Mouse (Mus musculus) ES-E14 (cell line): Measurements from ENCODE around the gene Cd300lf. TPM values are rescaled to one million over a fixed set of nuclear protein-coding genes. Genes with fewer than 3 reads are reported as not detected.

Source experiments
- DNase-seq: peaks from one replicate; pipeline ENCODE4 v3.0.0-alpha.2; 2013; ENCODE audit warnings: low read depth, low spot score
- H3K27ac ChIP-seq: 2 replicates; pipeline ENCODE4 v1.5.1; 2012; ENCODE audit warnings: low read depth, mild to moderate bottlenecking, low read length, moderate library complexity, mixed read lengths; ENCODE audit not compliant: poor library complexity, insufficient read depth, severe bottlenecking
- H3K36me3 ChIP-seq: 2 replicates; pipeline ENCODE4 v1.6.1; 2012; ENCODE audit warnings: mild to moderate bottlenecking, low read length, moderate library complexity, mixed read lengths; ENCODE audit not compliant: control insufficient read depth, poor library complexity, insufficient read depth, severe bottlenecking
- H3K4me1 ChIP-seq, 2 experiments: fragments of 150-350 bp in 1 of 2; sonication (generic) in 1 of 2; 2 replicates each; pipeline ENCODE4 v1.6.1; 2012; ENCODE audit warnings: low read length in 2 of 2, mild to moderate bottlenecking in 1 of 2, mixed read lengths in 1 of 2; ENCODE audit not compliant: control insufficient read depth in 2 of 2, insufficient read depth in 2 of 2, poor library complexity in 1 of 2
- H3K4me3 ChIP-seq, 2 experiments: fragments of 150-350 bp in 1 of 2; sonication (generic) in 1 of 2; 2 replicates each; pipeline ENCODE4 v1.5.1; 2012; ENCODE audit warnings: low read length in 2 of 2, low read depth in 1 of 2, mild to moderate bottlenecking in 1 of 2, mixed read lengths in 1 of 2; ENCODE audit not compliant: insufficient read depth in 1 of 2, poor library complexity in 1 of 2, severe bottlenecking in 1 of 2
- H3K9ac ChIP-seq: 2 replicates; pipeline ENCODE4 v1.6.1; 2012; ENCODE audit warnings: low read depth, mild to moderate bottlenecking, low read length, mixed read lengths; ENCODE audit not compliant: poor library complexity, insufficient read depth, severe bottlenecking
- H3K9me3 ChIP-seq: fragments of 150-350 bp; sonication (generic); 2 replicates; pipeline ENCODE4 v1.6.1; 2012; ENCODE audit warnings: low read depth, mild to moderate bottlenecking, low read length; ENCODE audit not compliant: control insufficient read depth, insufficient read depth
- CHD2 ChIP-seq: IDR thresholded peaks from 2 replicates; pipeline ENCODE4 v1.6.1; 2014; ENCODE audit warnings: mild to moderate bottlenecking, low read depth, low read length, inconsistent platforms
- HCFC1 ChIP-seq: IDR thresholded peaks from 2 replicates; pipeline ENCODE4 v1.6.1; 2012; ENCODE audit warnings: low read length, inconsistent platforms, borderline replicate concordance; ENCODE audit not compliant: insufficient read depth
- MAFK ChIP-seq: IDR thresholded peaks from 2 replicates; pipeline ENCODE4 v1.6.1; 2014; ENCODE audit warnings: mild to moderate bottlenecking, low read depth, low read length, inconsistent platforms; ENCODE audit not compliant: insufficient read depth
- ZC3H11A ChIP-seq: IDR thresholded peaks from 2 replicates; pipeline ENCODE4 v1.6.1; 2012; ENCODE audit warnings: low read depth, mild to moderate bottlenecking, inconsistent platforms, low read length, borderline replicate concordance
- ZNF384 ChIP-seq: IDR thresholded peaks from 2 replicates; pipeline ENCODE4 v1.6.1; 2012; ENCODE audit warnings: low read depth, low read length, inconsistent platforms
- in situ Hi-C, 2 experiments: fragments of 600-800 bp; cut with MboI; formaldehyde crosslinking; loops; one replicate each; pipeline ENCODE4 v1.15.1; 2025; ENCODE audit warnings: low sequenced_read_pairs in 2 of 2, inconsistent platforms in 1 of 2; ENCODE audit not compliant: unreplicated experiment in 2 of 2
- total RNA-seq: library from RNA; depleted of rRNA; stranded (reverse); fragments of 300-350 nt; gene quantifications from 2 replicates; pipeline ENCODE4 v1.2.3, GENCODE M21; 2012

Gene Cd300lf
- total RNA-seq, 1 experiment = 0.40 TPM

DNA sequence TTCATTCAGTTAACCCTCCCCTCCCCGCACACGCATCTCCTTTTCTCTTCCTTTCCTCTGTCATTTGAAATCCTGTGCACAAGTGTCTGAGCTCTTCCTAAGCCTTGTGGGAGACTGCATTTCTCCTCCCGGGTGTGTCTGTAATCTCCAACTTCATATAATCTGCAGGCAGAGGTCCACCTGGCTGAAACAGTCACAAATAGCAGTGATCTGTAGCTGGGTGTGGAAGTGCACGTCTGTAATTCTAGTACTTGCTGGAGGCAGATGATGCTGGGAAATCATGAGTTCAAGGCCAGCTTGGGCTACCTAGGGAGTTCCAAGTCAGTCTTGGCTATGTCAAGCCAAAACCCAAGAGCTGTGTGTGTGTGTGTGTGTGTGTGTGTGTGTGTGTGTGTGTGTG is 41.7 kb downstream of the Cd300lf start:
- Histone ChIP-seq H3K9ac (no peak overlapping the region), H3K4me3 (no peak overlapping the region; a peak in 1 of 4 replicates), H3K4me1 (peaks cover 2 to 7% of the 10 kb centered on the region in 2 experiments; a peak in 3 of 4 replicates), H3K36me3 (no peaks in the 10 kb centered on the region), H3K27ac (no peak overlapping the region), H3K9me3 (0 out of 2 replicates have a peak, but pooled peaks cover 3% of the 10 kb centered on the region)
- TF ChIP-seq MAFK (no peak), ZC3H11A (no peak), HCFC1 (no peak), CHD2 (no peak), ZNF384 (no peak)
- in situ Hi-C loops = loop anchor here in 1 of 2 experiments (5.0 kb wide), 1 partner anchor 60 kb away; no protein-coding TSS in a partner anchor
- DNase-seq = no peak

- H3K9ac ChIP-seq = no peak within 1 kb of the TSS
- in situ Hi-C loops = loop anchor here in 1 of 2 experiments (5.0 kb wide), 1 partner anchor 61 kb away; no protein-coding TSS in a partner anchor
These were observed 42.4 kb downstream of the Cd300lf start, which contains the start of gene Rab37 for GRCm38 (mm10) chr11:115091362-115091901. Gene Rab37 (plus strand): TSS chr11:115091431.

DNA sequence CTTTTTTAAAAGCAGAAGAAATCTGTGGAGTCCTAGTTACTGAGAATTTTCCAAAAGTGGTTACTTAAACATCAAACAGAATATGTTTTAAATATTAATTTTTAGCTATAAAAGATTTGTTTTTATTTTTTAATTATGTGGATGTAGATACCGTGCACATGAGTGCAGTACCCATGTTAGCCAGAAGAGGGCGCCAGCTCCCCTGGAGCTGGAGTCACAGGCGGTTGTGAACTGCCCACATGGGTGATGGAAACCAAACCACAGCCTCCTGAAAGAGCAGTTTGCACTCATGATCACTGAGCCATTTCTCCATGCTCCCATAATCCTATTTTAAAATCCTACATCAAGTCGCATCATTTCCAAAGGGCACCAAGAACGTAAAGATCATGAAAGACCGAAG is 43.9 kb downstream of the Cd300lf start:
- Histone ChIP-seq H3K4me1 (peaks cover 0 to 4% of the 10 kb centered on the region in 2 experiments; a peak in 2 of 4 replicates), H3K4me3 (no peak overlapping the region), H3K27ac (no peak overlapping the region), H3K9me3 (0 out of 2 replicates have a peak, but pooled peaks cover 3% of the 10 kb centered on the region), H3K9ac (no peak overlapping the region), H3K36me3 (no peaks in the 10 kb centered on the region)
- TF ChIP-seq HCFC1 = no peak
- TF ChIP-seq ZNF384 = no peak
- no peak for TF ChIP-seq MAFK
- TF ChIP-seq ZC3H11A = peak; percentile 59; the same call in 1 of the 2 replicates
- in situ Hi-C loops = loop anchor here in 1 of 2 experiments (5.0 kb wide), 1 partner anchor 62 kb away; no protein-coding TSS in a partner anchor
- DNase-seq = no peak

More at GRCm38 (mm10) chr11:115091362-115091901, 42.4 kb downstream of the Cd300lf start, which contains the start of gene Rab37:
- Histone ChIP-seq H3K4me1 (peaks cover 2% of the 10 kb centered on the region in 2 experiments; a peak in 2 of 4 replicates), H3K9me3 (0 out of 2 replicates have a peak, but pooled peaks cover 3% of the 10 kb centered on the region), H3K4me3 (peak within 1 kb of the TSS; percentile 6 to 44), H3K36me3 (no peaks in the 10 kb centered on the region), H3K27ac (no peak within 1 kb of the TSS)
- TF ChIP-seq HCFC1 (no peak), CHD2 (no peak), ZC3H11A (no peak), ZNF384 (no peak), MAFK (no peak)
- DNase-seq = no peak

- TF ChIP-seq MAFK (no peak), CHD2 (no peak), ZC3H11A (no peak), ZNF384 (no peak), HCFC1 (no peak)
- DNase-seq = no peak
- no peak overlapping the region for H3K9ac ChIP-seq
- H3K9me3 ChIP-seq = no peaks in the 10 kb centered on the region
- no peaks in the 10 kb centered on the region for H3K36me3 ChIP-seq
- H3K4me3 ChIP-seq = no peak overlapping the region
- in situ Hi-C loops = no loop called here
- peaks cover 0 to 2% of the 10 kb centered on the region in 2 experiments; a peak in 2 of 4 replicates for H3K4me1 ChIP-seq
- no peak overlapping the region for H3K27ac ChIP-seq
These were observed 47.6 kb downstream of the Cd300lf start for GRCm38 (mm10) chr11:115086213-115086612.

- no peaks in the 10 kb centered on the region for H3K9me3 ChIP-seq
- peaks cover 0 to 2% of the 10 kb centered on the region in 2 experiments; a peak in 2 of 4 replicates for H3K4me1 ChIP-seq
- TF ChIP-seq MAFK = no peak
- no peak for TF ChIP-seq ZC3H11A
- no peak for TF ChIP-seq ZNF384
- no peak for DNase-seq
- no peak overlapping the region for H3K9ac ChIP-seq
- no peak overlapping the region for H3K27ac ChIP-seq
- H3K36me3 ChIP-seq = no peaks in the 10 kb centered on the region
- no peak overlapping the region for H3K4me3 ChIP-seq
- in situ Hi-C loops = no loop called here
These were observed 48.7 kb downstream of the Cd300lf start for GRCm38 (mm10) chr11:115085064-115085463.
